Mouse (Mus musculus): ENCODE data around the gene Ptgir. TPM values are rescaled to one million over a fixed set of nuclear protein-coding genes. Genes with fewer than 3 reads are reported as not detected.

Gene Ptgir
- polyA plus RNA-seq, 1 experiment from 2014 or later = 0.94 TPM

GRCm38 (mm10) chr7:16908859-16909258 lies 2.6 kb downstream of the Ptgir start:
- Histone ChIP-seq H3K4me3 (ENCODE audit: low read depth, low read length) (no peak overlapping the region), H3K27me3 (ENCODE audit: control insufficient read depth, insufficient read depth, low read length) (no peaks in the 10 kb centered on the region), H3K27ac (ENCODE audit: low read depth, low read length) (no peak overlapping the region), H3K4me2 (no peak overlapping the region), H3K36me3 (ENCODE audit: control insufficient read depth, insufficient read depth, low read length) (no peaks in the 10 kb centered on the region), H3K9ac (ENCODE audit: low read length) (peak overlapping the region; percentile 26; the same call in 1 of the 2 replicates), H3K9me3 (ENCODE audit: control insufficient read depth, low read length) (no peaks in the 10 kb centered on the region), H3K4me1 (ENCODE audit: control insufficient read depth, insufficient read depth, low read length) (no peaks in the 10 kb centered on the region; the same call in 1 of the 2 replicates)
- DNase-seq (ENCODE audit: low spot score, missing footprints) (no peak), ATAC-seq (ENCODE audit: low FRiP score) (no peak)
- 72% methylated on average over 11 of the region's 11 CpGs for WGBS

- ATAC-seq (ENCODE audit: low FRiP score) = no peak
- Histone ChIP-seq H3K27me3 (ENCODE audit: control insufficient read depth, insufficient read depth, low read length) (no peaks in the 10 kb centered on the region), H3K36me3 (ENCODE audit: control insufficient read depth, insufficient read depth, low read length) (no peaks in the 10 kb centered on the region), H3K9me3 (ENCODE audit: control insufficient read depth, low read length) (no peaks in the 10 kb centered on the region), H3K4me1 (ENCODE audit: control insufficient read depth, insufficient read depth, low read length) (no peaks in the 10 kb centered on the region; the same call in 1 of the 2 replicates), H3K9ac (ENCODE audit: low read length) (no peak overlapping the region), H3K4me3 (ENCODE audit: low read depth, low read length) (no peak overlapping the region), H3K27ac (ENCODE audit: low read depth, low read length) (no peak overlapping the region), H3K4me2 (no peak overlapping the region)
- WGBS = 53% methylated on average over 10 of the region's 10 CpGs
- DNase-seq (ENCODE audit: low spot score, missing footprints) = no peak
Measured at GRCm38 (mm10) chr7:16909909-16910308, 3.6 kb downstream of the Ptgir start.

- DNase-seq (ENCODE audit: low spot score, missing footprints) (no peak), ATAC-seq (ENCODE audit: low FRiP score) (no peak)
- Histone ChIP-seq H3K9me3 (ENCODE audit: control insufficient read depth, low read length) (no peaks in the 10 kb centered on the region), H3K27me3 (ENCODE audit: control insufficient read depth, insufficient read depth, low read length) (no peaks in the 10 kb centered on the region), H3K4me1 (ENCODE audit: control insufficient read depth, insufficient read depth, low read length) (no peaks in the 10 kb centered on the region), H3K4me2 (no peak overlapping the region), H3K9ac (ENCODE audit: low read length) (no peak overlapping the region), H3K36me3 (ENCODE audit: control insufficient read depth, insufficient read depth, low read length) (peaks cover 13% of the 10 kb centered on the region), H3K27ac (ENCODE audit: low read depth, low read length) (no peak overlapping the region), H3K4me3 (ENCODE audit: low read depth, low read length) (no peak overlapping the region)
- WGBS = 90% methylated on average over 3 of the region's 3 CpGs
Measured at GRCm38 (mm10) chr7:16911904-16912303, 5.6 kb downstream of the Ptgir start.

- ATAC-seq (ENCODE audit: low FRiP score) = no peak
- no peak overlapping the region for H3K4me3 ChIP-seq (ENCODE audit: low read depth, low read length)
- 80% methylated on average over 6 of the region's 6 CpGs for WGBS
- H3K9me3 ChIP-seq (ENCODE audit: control insufficient read depth, low read length) = no peaks in the 10 kb centered on the region
- no peak overlapping the region for H3K4me2 ChIP-seq
- no peak overlapping the region for H3K9ac ChIP-seq (ENCODE audit: low read length)
- H3K4me1 ChIP-seq (ENCODE audit: control insufficient read depth, insufficient read depth, low read length) = no peaks in the 10 kb centered on the region
- H3K27ac ChIP-seq (ENCODE audit: low read depth, low read length) = no peak overlapping the region
- no peaks in the 10 kb centered on the region for H3K27me3 ChIP-seq (ENCODE audit: control insufficient read depth, insufficient read depth, low read length)
- peaks cover 13% of the 10 kb centered on the region for H3K36me3 ChIP-seq (ENCODE audit: control insufficient read depth, insufficient read depth, low read length)
- no peak for DNase-seq (ENCODE audit: low spot score, missing footprints)
Measured at GRCm38 (mm10) chr7:16912360-16912759, 6.1 kb downstream of the Ptgir start.

GRCm38 (mm10) chr7:16913806-16914452 lies 7.6 kb downstream of the Ptgir start:
- ATAC-seq (ENCODE audit: low FRiP score) (peak; percentile 73), DNase-seq (ENCODE audit: low spot score, missing footprints) (peak; percentile 96)
- Histone ChIP-seq H3K4me2 (no peak overlapping the region), H3K9me3 (ENCODE audit: control insufficient read depth, low read length) (no peaks in the 10 kb centered on the region), H3K4me1 (ENCODE audit: control insufficient read depth, insufficient read depth, low read length) (no peaks in the 10 kb centered on the region), H3K36me3 (ENCODE audit: control insufficient read depth, insufficient read depth, low read length) (peaks cover 22% of the 10 kb centered on the region), H3K27ac (ENCODE audit: low read depth, low read length) (no peak overlapping the region), H3K27me3 (ENCODE audit: control insufficient read depth, insufficient read depth, low read length) (no peaks in the 10 kb centered on the region), H3K9ac (ENCODE audit: low read length) (no peak overlapping the region), H3K4me3 (ENCODE audit: low read depth, low read length) (no peak overlapping the region)
- 40% methylated on average over 10 of the region's 10 CpGs for WGBS

- no peaks in the 10 kb centered on the region for H3K9me3 ChIP-seq (ENCODE audit: control insufficient read depth, low read length)
- H3K4me1 ChIP-seq (ENCODE audit: control insufficient read depth, insufficient read depth, low read length) = no peaks in the 10 kb centered on the region
- no peak for DNase-seq (ENCODE audit: low spot score, missing footprints)
- H3K36me3 ChIP-seq (ENCODE audit: control insufficient read depth, insufficient read depth, low read length) = peaks cover 23% of the 10 kb centered on the region
- no peak overlapping the region for H3K27ac ChIP-seq (ENCODE audit: low read depth, low read length)
- WGBS = 82% methylated on average over 18 of the region's 18 CpGs
- ATAC-seq (ENCODE audit: low FRiP score) = no peak
- no peak overlapping the region for H3K4me3 ChIP-seq (ENCODE audit: low read depth, low read length)
- no peak overlapping the region for H3K9ac ChIP-seq (ENCODE audit: low read length)
- H3K27me3 ChIP-seq (ENCODE audit: control insufficient read depth, insufficient read depth, low read length) = no peaks in the 10 kb centered on the region
- H3K4me2 ChIP-seq = no peak overlapping the region
Measured at GRCm38 (mm10) chr7:16914453-16915343, 8.4 kb downstream of the Ptgir start.

- H3K9ac ChIP-seq (ENCODE audit: low read length) = no peak overlapping the region
- H3K27ac ChIP-seq (ENCODE audit: low read depth, low read length) = no peak overlapping the region
- DNase-seq (ENCODE audit: low spot score, missing footprints) (no peak), ATAC-seq (ENCODE audit: low FRiP score) (no peak)
- H3K36me3 ChIP-seq (ENCODE audit: control insufficient read depth, insufficient read depth, low read length) = peaks cover 23% of the 10 kb centered on the region
- no peaks in the 10 kb centered on the region for H3K9me3 ChIP-seq (ENCODE audit: control insufficient read depth, low read length)
- peaks cover 6% of the 10 kb centered on the region for H3K4me1 ChIP-seq (ENCODE audit: control insufficient read depth, insufficient read depth, low read length)
- H3K4me3 ChIP-seq (ENCODE audit: low read depth, low read length) = no peak overlapping the region
- no peaks in the 10 kb centered on the region for H3K27me3 ChIP-seq (ENCODE audit: control insufficient read depth, insufficient read depth, low read length)
- WGBS = 92% methylated on average over 32 of the region's 32 CpGs
- H3K4me2 ChIP-seq = no peak overlapping the region
Measured at GRCm38 (mm10) chr7:16915461-16916340, 9.4 kb downstream of the Ptgir start.

- Histone ChIP-seq H3K27ac (ENCODE audit: low read depth, low read length) (no peak overlapping the region), H3K9ac (ENCODE audit: low read length) (no peak overlapping the region), H3K4me2 (no peak overlapping the region), H3K4me1 (ENCODE audit: control insufficient read depth, insufficient read depth, low read length) (peaks cover 15% of the 10 kb centered on the region), H3K4me3 (ENCODE audit: low read depth, low read length) (no peak overlapping the region), H3K9me3 (ENCODE audit: control insufficient read depth, low read length) (no peaks in the 10 kb centered on the region), H3K27me3 (ENCODE audit: control insufficient read depth, insufficient read depth, low read length) (no peaks in the 10 kb centered on the region), H3K36me3 (ENCODE audit: control insufficient read depth, insufficient read depth, low read length) (peaks cover 23% of the 10 kb centered on the region)
- DNase-seq (ENCODE audit: low spot score, missing footprints) = no peak
- no peak for ATAC-seq (ENCODE audit: low FRiP score)
- 87% methylated on average over 30 of the region's 30 CpGs for WGBS
Measured at GRCm38 (mm10) chr7:16916342-16917265, 10.3 kb downstream of the Ptgir start.

All from midbrain, embryonic 11.5 days (tissue).